Mouse (Mus musculus) adrenal gland (tissue): ENCODE results near the gene Nxn.

ENCODE experiments used
- intact Hi-C: fragments of 180-260 bp; cut with DNase I; formaldehyde crosslinking; loops from one replicate; pipeline ENCODE4 v1.15.1; 2025

Nxn gene

GRCm38 (mm10) chr11:76268521-76269065 is 130.3 kb downstream of the Nxn start:
- intact Hi-C loops, result no loop called here

- intact Hi-C loops, result no loop called here
Observed at GRCm38 (mm10) chr11:76268001-76268459, 130.9 kb downstream of the Nxn start.

GRCm38 (mm10) chr11:76267550-76267949 is 131.4 kb downstream of the Nxn start:
- intact Hi-C loops, result no loop called here

- intact Hi-C loops, result no loop called here
Observed at GRCm38 (mm10) chr11:76262611-76263351, 136.2 kb downstream of the Nxn start.

GRCm38 (mm10) chr11:76261224-76261623 is 137.7 kb downstream of the Nxn start:
- intact Hi-C loops, result no loop called here

GRCm38 (mm10) chr11:76260208-76261050 is 138.5 kb downstream of the Nxn start:
- intact Hi-C loops, result no loop called here

GRCm38 (mm10) chr11:76258511-76258910 is 140.4 kb downstream of the Nxn start:
- intact Hi-C loops, result no loop called here

- intact Hi-C loops, result no loop called here
Observed at GRCm38 (mm10) chr11:76257386-76257785, 141.6 kb downstream of the Nxn start.

- intact Hi-C loops, result no loop called here
Observed at GRCm38 (mm10) chr11:76256129-76256528, 142.8 kb downstream of the Nxn start.

GRCm38 (mm10) chr11:76255431-76256001 is 143.4 kb downstream of the Nxn start:
- intact Hi-C loops, result no loop called here

GRCm38 (mm10) chr11:76253918-76254264 is 145.0 kb downstream of the Nxn start:
- intact Hi-C loops, result loop anchor here (2.0 kb wide), 1 partner anchor 147 kb away; no protein-coding TSS in a partner anchor

- intact Hi-C loops, result loop anchor here (2.0 kb wide), 1 partner anchor 147 kb away; no protein-coding TSS in a partner anchor
Observed at GRCm38 (mm10) chr11:76253145-76253917, 145.6 kb downstream of the Nxn start.

GRCm38 (mm10) chr11:76252036-76252435 is 146.9 kb downstream of the Nxn start:
- intact Hi-C loops, result loop anchor here (2.0 kb wide), 1 partner anchor 149 kb away; no protein-coding TSS in a partner anchor

GRCm38 (mm10) chr11:76247239-76247638 is 151.7 kb downstream of the Nxn start:
- intact Hi-C loops, result no loop called here

GRCm38 (mm10) chr11:76246439-76246838 is 152.5 kb downstream of the Nxn start:
- intact Hi-C loops, result no loop called here

GRCm38 (mm10) chr11:76243811-76244546 is 155.0 kb downstream of the Nxn start:
- intact Hi-C loops, result no loop called here

GRCm38 (mm10) chr11:76242901-76243810 is 155.8 kb downstream of the Nxn start, which contains the start of the genes Mrm3 and Glod4:
Mrm3 (plus strand) TSS chr11:76243715.
Glod4 (minus strand) TSS chr11:76243725.
- intact Hi-C loops, result no loop called here

- intact Hi-C loops, result no loop called here
Observed at GRCm38 (mm10) chr11:76239750-76240149, 159.2 kb downstream of the Nxn start.

GRCm38 (mm10) chr11:76236136-76236535 is 162.8 kb downstream of the Nxn start:
- intact Hi-C loops, result no loop called here
